Mouse (Mus musculus): ENCODE results near the gene Nrcam. TPM values are rescaled to one million over a fixed set of nuclear protein-coding genes. Genes with fewer than 3 reads are reported as not detected.

Nrcam gene
- polyA plus RNA-seq, 1 experiment from 2014 or later = 75.7 TPM

- H3K4me1 ChIP-seq (ENCODE audit: control insufficient read depth, insufficient read depth, low read length) = no peaks in the 10 kb centered on the region
- H3K27me3 ChIP-seq (ENCODE audit: control insufficient read depth, insufficient read depth, low read length) = no peaks in the 10 kb centered on the region
- 93% methylated on average over 3 of the region's 3 CpGs for WGBS
- H3K27ac ChIP-seq (ENCODE audit: low read depth, low read length) = no peak overlapping the region
- DNase-seq (ENCODE audit: low spot score, missing footprints) (no peak), ATAC-seq (ENCODE audit: low FRiP score) (no peak)
- no peak overlapping the region for H3K4me2 ChIP-seq
- no peak overlapping the region for H3K4me3 ChIP-seq (ENCODE audit: low read depth, low read length)
- no peaks in the 10 kb centered on the region for H3K36me3 ChIP-seq (ENCODE audit: control insufficient read depth, insufficient read depth, low read length)
- no peak overlapping the region for H3K9ac ChIP-seq (ENCODE audit: low read length)
- H3K9me3 ChIP-seq (ENCODE audit: control insufficient read depth, low read length) = no peaks in the 10 kb centered on the region
These were observed 82.3 kb downstream of the Nrcam start for GRCm38 (mm10) chr12:44411031-44411430.

- Histone ChIP-seq H3K4me1 (ENCODE audit: control insufficient read depth, insufficient read depth, low read length) (no peaks in the 10 kb centered on the region), H3K36me3 (ENCODE audit: control insufficient read depth, insufficient read depth, low read length) (no peaks in the 10 kb centered on the region), H3K4me3 (ENCODE audit: low read depth, low read length) (no peak overlapping the region), H3K27ac (ENCODE audit: low read depth, low read length) (no peak overlapping the region), H3K9ac (ENCODE audit: low read length) (no peak overlapping the region), H3K27me3 (ENCODE audit: control insufficient read depth, insufficient read depth, low read length) (no peaks in the 10 kb centered on the region), H3K9me3 (ENCODE audit: control insufficient read depth, low read length) (no peaks in the 10 kb centered on the region), H3K4me2 (no peak overlapping the region)
- DNase-seq (ENCODE audit: low spot score, missing footprints) = no peak
- peak; percentile 76 for ATAC-seq (ENCODE audit: low FRiP score)
- 63% methylated on average over 4 of the region's 4 CpGs for WGBS
These were observed 93.6 kb downstream of the Nrcam start for GRCm38 (mm10) chr12:44422154-44422866.

- DNase-seq (ENCODE audit: low spot score, missing footprints) (no peak), ATAC-seq (ENCODE audit: low FRiP score) (no peak)
- WGBS = 89% methylated on average over 4 of the region's 4 CpGs
- Histone ChIP-seq H3K9me3 (ENCODE audit: control insufficient read depth, low read length) (no peaks in the 10 kb centered on the region), H3K27ac (ENCODE audit: low read depth, low read length) (no peak overlapping the region), H3K4me1 (ENCODE audit: control insufficient read depth, insufficient read depth, low read length) (no peaks in the 10 kb centered on the region), H3K4me2 (no peak overlapping the region), H3K27me3 (ENCODE audit: control insufficient read depth, insufficient read depth, low read length) (no peaks in the 10 kb centered on the region), H3K9ac (ENCODE audit: low read length) (no peak overlapping the region), H3K4me3 (ENCODE audit: low read depth, low read length) (no peak overlapping the region), H3K36me3 (ENCODE audit: control insufficient read depth, insufficient read depth, low read length) (no peaks in the 10 kb centered on the region)
These were observed 94.2 kb downstream of the Nrcam start for GRCm38 (mm10) chr12:44422867-44423255.

GRCm38 (mm10) chr12:44424011-44424410 lies 95.3 kb downstream of the Nrcam start:
- ATAC-seq (ENCODE audit: low FRiP score) (no peak), DNase-seq (ENCODE audit: low spot score, missing footprints) (no peak)
- 96% methylated on average over 3 of the region's 3 CpGs for WGBS
- H3K27ac ChIP-seq (ENCODE audit: low read depth, low read length) = no peak overlapping the region
- H3K4me3 ChIP-seq (ENCODE audit: low read depth, low read length) = no peak overlapping the region
- no peaks in the 10 kb centered on the region for H3K27me3 ChIP-seq (ENCODE audit: control insufficient read depth, insufficient read depth, low read length)
- no peaks in the 10 kb centered on the region for H3K36me3 ChIP-seq (ENCODE audit: control insufficient read depth, insufficient read depth, low read length)
- H3K4me1 ChIP-seq (ENCODE audit: control insufficient read depth, insufficient read depth, low read length) = no peaks in the 10 kb centered on the region
- H3K4me2 ChIP-seq = no peak overlapping the region
- no peak overlapping the region for H3K9ac ChIP-seq (ENCODE audit: low read length)
- no peaks in the 10 kb centered on the region for H3K9me3 ChIP-seq (ENCODE audit: control insufficient read depth, low read length)

- Histone ChIP-seq H3K4me3 (ENCODE audit: low read depth, low read length) (no peak overlapping the region), H3K9ac (ENCODE audit: low read length) (no peak overlapping the region), H3K36me3 (ENCODE audit: control insufficient read depth, insufficient read depth, low read length) (no peaks in the 10 kb centered on the region), H3K27me3 (ENCODE audit: control insufficient read depth, insufficient read depth, low read length) (no peaks in the 10 kb centered on the region), H3K27ac (ENCODE audit: low read depth, low read length) (no peak overlapping the region), H3K9me3 (ENCODE audit: control insufficient read depth, low read length) (no peaks in the 10 kb centered on the region), H3K4me2 (no peak overlapping the region), H3K4me1 (ENCODE audit: control insufficient read depth, insufficient read depth, low read length) (peaks cover 2% of the 10 kb centered on the region; the same call in 1 of the 2 replicates)
- ATAC-seq (ENCODE audit: low FRiP score) (no peak), DNase-seq (ENCODE audit: low spot score, missing footprints) (no peak)
- WGBS = 5% methylated on average over 6 of the region's 6 CpGs
These were observed 96.4 kb downstream of the Nrcam start for GRCm38 (mm10) chr12:44425040-44425439.

GRCm38 (mm10) chr12:44430335-44430734 lies 101.7 kb downstream of the Nrcam start:
- H3K9ac ChIP-seq (ENCODE audit: low read length) = no peak overlapping the region
- H3K9me3 ChIP-seq (ENCODE audit: control insufficient read depth, low read length) = no peaks in the 10 kb centered on the region
- ATAC-seq (ENCODE audit: low FRiP score) (peak; percentile 73), DNase-seq (ENCODE audit: low spot score, missing footprints) (peak; percentile 89)
- peaks cover 18% of the 10 kb centered on the region; the same call in 1 of the 2 replicates for H3K4me1 ChIP-seq (ENCODE audit: control insufficient read depth, insufficient read depth, low read length)
- no peaks in the 10 kb centered on the region for H3K27me3 ChIP-seq (ENCODE audit: control insufficient read depth, insufficient read depth, low read length)
- H3K4me2 ChIP-seq = no peak overlapping the region
- H3K27ac ChIP-seq (ENCODE audit: low read depth, low read length) = peak overlapping the region; percentile 1; the same call in 1 of the 2 replicates
- 28% methylated on average over 6 of the region's 6 CpGs for WGBS
- H3K4me3 ChIP-seq (ENCODE audit: low read depth, low read length) = no peak overlapping the region
- no peaks in the 10 kb centered on the region for H3K36me3 ChIP-seq (ENCODE audit: control insufficient read depth, insufficient read depth, low read length)

- Histone ChIP-seq H3K4me1 (ENCODE audit: control insufficient read depth, insufficient read depth, low read length) (peaks cover 18% of the 10 kb centered on the region; the same call in 1 of the 2 replicates), H3K9ac (ENCODE audit: low read length) (no peak overlapping the region), H3K36me3 (ENCODE audit: control insufficient read depth, insufficient read depth, low read length) (no peaks in the 10 kb centered on the region), H3K4me3 (ENCODE audit: low read depth, low read length) (no peak overlapping the region), H3K9me3 (ENCODE audit: control insufficient read depth, low read length) (no peaks in the 10 kb centered on the region), H3K27ac (ENCODE audit: low read depth, low read length) (peak overlapping the region; percentile 1), H3K27me3 (ENCODE audit: control insufficient read depth, insufficient read depth, low read length) (no peaks in the 10 kb centered on the region), H3K4me2 (no peak overlapping the region)
- no peak for DNase-seq (ENCODE audit: low spot score, missing footprints)
- 53% methylated on average over 7 of the region's 7 CpGs for WGBS
- ATAC-seq (ENCODE audit: low FRiP score) = peak; percentile 14; the same call in 1 of the 2 replicates
These were observed 102.3 kb downstream of the Nrcam start for GRCm38 (mm10) chr12:44430996-44431395.

GRCm38 (mm10) chr12:44432727-44433126 lies 104.0 kb downstream of the Nrcam start:
- H3K36me3 ChIP-seq (ENCODE audit: control insufficient read depth, insufficient read depth, low read length) = no peaks in the 10 kb centered on the region
- DNase-seq (ENCODE audit: low spot score, missing footprints) (no peak), ATAC-seq (ENCODE audit: low FRiP score) (no peak)
- no peak overlapping the region for H3K9ac ChIP-seq (ENCODE audit: low read length)
- 91% methylated on average over 3 of the region's 3 CpGs for WGBS
- no peaks in the 10 kb centered on the region for H3K27me3 ChIP-seq (ENCODE audit: control insufficient read depth, insufficient read depth, low read length)
- no peak overlapping the region for H3K4me3 ChIP-seq (ENCODE audit: low read depth, low read length)
- H3K4me2 ChIP-seq = no peak overlapping the region
- H3K9me3 ChIP-seq (ENCODE audit: control insufficient read depth, low read length) = no peaks in the 10 kb centered on the region
- H3K4me1 ChIP-seq (ENCODE audit: control insufficient read depth, insufficient read depth, low read length) = peaks cover 29% of the 10 kb centered on the region
- no peak overlapping the region for H3K27ac ChIP-seq (ENCODE audit: low read depth, low read length)

- Histone ChIP-seq H3K9me3 (ENCODE audit: control insufficient read depth, low read length) (no peaks in the 10 kb centered on the region), H3K9ac (ENCODE audit: low read length) (no peak overlapping the region), H3K4me3 (ENCODE audit: low read depth, low read length) (no peak overlapping the region), H3K4me1 (ENCODE audit: control insufficient read depth, insufficient read depth, low read length) (peaks cover 39% of the 10 kb centered on the region), H3K27ac (ENCODE audit: low read depth, low read length) (peak overlapping the region; percentile 12; the same call in 1 of the 2 replicates), H3K27me3 (ENCODE audit: control insufficient read depth, insufficient read depth, low read length) (no peaks in the 10 kb centered on the region), H3K36me3 (ENCODE audit: control insufficient read depth, insufficient read depth, low read length) (no peaks in the 10 kb centered on the region), H3K4me2 (peak overlapping the region; percentile 8; the same call in 1 of the 2 replicates)
- DNase-seq (ENCODE audit: low spot score, missing footprints) = peak; percentile 89
- ATAC-seq (ENCODE audit: low FRiP score) = peak; percentile 74
- WGBS = 17% methylated on average over 13 of the region's 13 CpGs
These were observed 108.6 kb downstream of the Nrcam start for GRCm38 (mm10) chr12:44437046-44437827.
